Mouse (Mus musculus): ENCODE data around the gene Zscan21.
"Not testable (repeated sequence)": the region's sequence is repeated elsewhere in the genome, so short reads cannot be mapped to it uniquely, and the experiment has no call there.

The Zscan21 gene

DNA sequence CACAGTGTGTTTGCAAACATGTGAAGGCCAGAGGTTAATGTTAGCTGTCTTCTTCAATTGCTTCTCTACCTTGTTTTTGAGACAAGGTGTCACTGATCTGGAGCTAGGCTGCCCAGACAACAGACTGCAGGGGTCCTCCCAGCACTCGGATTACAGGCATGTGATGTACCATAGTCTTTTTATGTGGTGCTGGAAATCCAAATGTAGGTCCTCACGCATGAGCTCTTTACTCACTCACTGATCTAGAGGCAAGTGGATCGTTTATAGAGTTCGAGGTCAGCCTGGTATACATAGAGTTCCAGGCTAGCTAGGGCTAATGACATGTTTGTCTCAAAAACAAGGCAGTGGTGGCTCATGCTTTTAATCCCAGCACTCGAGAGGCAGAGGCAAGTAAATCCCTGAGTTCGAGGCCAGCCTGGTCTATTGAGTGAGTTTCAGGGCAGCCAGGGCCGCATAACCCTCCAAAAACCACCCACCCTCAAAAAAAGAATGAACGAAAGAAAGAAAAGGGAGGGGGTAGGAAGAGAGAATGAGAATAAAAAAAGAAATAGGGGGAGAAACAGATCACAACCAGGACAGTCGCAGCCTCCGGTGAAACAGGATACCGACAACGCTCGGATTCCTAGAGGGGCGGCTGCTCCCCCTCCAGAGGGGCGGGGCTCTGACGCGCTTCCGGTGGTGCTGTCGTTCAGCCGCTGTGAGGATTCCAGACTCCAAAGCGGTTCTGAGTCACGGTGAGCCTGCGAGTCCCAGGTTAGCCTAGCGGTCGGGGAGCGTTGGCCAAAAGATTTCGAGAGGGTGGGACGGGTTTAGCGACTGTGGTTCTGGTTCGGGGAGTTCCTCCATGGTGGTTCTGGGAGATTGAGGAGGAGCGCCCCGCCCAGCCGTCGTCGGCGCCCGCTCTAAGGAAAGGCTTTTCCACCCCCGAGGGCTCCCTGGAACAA, at the start of gene Zscan21:
TSS of gene Zscan21 (plus strand) at position 649 of the 944 bp plus-strand sequence.
- peak; percentile 89 for DNase-seq

DNA sequence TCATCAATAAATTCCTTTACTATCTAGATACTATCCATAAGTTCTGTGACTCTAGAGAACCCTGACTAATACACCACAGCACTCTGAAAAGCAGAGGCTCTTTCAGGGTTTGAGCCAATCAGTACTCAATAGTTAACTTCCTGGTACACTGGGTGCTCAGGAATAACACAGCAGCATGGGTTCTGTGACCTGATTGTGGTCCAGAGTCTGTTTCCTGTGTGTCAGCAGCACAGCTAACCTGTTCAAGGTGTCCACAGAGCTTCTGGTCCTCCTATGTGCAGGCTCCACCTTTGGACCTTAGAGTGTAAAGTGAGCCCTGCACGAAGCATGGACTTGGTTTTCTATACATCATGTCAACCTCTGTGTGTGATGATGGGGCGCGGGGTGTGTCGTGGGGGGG, 42.9 kb upstream of the Zscan21 start:
- no peak for DNase-seq

DNA sequence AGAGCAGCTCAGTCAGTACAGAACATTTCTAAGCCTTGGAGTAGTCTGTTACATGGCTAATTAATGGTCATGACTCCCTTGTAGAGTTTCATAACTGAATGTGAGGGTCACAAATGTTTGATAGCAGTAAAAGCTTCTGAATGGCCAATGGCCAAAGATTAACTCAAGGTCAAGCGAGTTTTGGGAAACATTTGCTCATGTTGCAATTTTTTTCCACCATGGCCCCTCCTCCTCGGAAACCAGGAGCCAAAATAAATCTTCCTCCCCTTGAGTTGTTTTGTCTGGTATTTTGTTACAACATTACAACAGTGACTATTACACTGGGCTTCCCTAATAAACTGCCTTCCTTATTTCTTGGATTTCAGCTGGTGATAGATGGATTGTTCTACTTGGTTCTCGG, 41.0 kb upstream of the Zscan21 start:
- no peak for DNase-seq

DNA sequence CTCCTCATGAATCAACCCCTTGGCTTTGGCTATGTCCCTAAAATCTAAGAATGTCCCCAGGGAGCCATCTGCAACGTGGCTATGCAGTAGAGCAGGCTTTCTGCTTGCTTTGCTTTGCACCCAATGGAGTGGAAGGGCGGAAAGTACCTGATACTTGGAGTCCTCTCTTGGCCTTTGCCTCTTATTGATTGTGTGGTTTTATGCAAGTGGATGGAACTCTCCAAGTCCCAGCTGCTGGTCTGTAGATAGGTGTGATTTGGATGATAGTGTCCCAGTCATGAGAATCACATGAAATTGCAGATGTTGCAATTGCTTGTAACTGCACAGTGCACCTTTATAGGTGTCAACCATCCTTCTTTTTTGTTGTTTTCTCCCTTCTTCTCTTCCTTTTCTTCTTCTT, 40.6 kb upstream of the Zscan21 start:
- DNase-seq: no peak

DNA sequence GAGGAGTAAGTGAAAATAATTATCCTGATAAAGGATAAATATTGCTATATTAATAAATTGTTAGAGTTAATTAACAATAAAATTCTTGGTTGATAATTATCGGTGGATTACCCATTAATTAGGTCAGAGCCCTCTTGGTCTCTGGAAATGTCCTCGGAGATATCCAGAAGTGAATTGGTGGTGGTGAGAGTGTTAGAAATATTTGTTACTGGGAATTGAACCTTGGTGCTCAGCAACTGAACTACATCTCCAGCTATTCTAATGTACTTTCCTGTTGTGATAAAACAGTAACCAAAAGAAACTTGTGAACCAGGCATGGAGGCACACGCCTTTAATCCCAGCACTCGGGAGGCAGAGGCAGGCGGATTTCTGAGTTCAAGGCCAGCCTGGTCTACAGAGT, 36.2 kb upstream of the Zscan21 start:
- DNase-seq: no peak

DNA sequence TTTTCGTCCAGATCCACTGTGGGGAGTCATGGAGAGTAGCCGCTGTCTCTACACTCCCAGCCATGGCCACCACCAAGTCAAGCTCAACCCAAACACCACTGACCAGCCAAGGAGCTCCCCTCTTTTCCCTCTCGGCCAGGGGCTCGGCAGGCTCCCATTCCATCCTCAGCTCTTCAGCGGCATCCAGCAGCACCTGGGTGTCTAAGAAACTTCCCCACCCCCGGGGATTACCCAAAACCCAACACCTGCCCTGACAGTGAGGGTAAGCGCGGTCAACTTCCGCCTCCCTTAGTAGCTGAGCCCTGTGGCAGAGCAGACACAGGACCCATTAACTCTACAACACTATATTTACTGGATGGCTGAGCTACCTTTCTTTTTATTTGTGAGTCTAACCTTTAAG, 35.3 kb upstream of the Zscan21 start:
- DNase-seq: no peak

DNA sequence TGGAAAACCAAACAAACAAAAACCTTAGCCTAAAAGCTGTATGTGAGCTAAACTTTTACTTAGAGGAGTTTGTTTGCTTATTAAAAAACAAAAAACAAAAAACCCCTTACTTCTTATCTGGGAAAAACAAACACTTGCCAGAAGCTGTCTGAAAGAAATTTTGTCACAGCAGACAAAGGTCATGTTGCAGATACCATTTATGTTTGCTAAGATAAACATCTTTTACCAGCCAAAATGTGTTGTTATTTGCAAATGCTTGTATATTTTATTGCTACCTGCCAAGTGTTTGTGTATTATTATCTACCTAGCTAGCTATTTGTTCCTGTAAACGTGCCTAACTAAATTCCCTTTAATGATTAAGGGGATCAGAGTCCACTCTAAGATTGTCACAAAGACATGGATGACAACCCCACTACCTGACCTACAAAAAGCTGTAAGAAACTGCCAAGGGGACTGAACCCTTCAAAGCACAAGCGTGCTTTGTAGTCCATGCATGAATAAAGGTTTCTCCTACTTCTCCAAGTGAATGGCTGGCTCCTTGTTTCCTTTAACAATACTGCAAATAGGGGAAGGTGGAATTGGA, 33.3 kb upstream of the Zscan21 start:
- DNase-seq: no peak

DNA sequence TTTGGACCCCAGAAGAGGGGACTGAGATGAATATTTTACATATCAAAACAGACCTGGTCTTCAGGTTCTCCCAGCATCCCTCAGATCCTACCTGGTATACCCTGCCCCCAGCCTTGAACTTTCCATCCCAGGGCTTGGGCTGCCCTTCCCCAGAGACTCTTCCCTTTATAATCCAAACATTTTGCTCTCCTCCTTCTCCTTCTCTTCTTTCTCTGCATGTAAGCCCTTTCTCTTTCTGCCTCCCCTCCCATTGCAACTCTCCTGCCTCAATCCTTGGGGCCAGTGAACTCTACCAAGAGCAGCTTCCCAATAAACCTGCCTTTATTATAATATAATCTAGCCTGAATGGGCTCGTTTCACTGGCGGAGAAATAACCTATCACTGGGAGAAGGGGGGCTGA, 32.8 kb upstream of the Zscan21 start:
- DNase-seq: no peak

DNA sequence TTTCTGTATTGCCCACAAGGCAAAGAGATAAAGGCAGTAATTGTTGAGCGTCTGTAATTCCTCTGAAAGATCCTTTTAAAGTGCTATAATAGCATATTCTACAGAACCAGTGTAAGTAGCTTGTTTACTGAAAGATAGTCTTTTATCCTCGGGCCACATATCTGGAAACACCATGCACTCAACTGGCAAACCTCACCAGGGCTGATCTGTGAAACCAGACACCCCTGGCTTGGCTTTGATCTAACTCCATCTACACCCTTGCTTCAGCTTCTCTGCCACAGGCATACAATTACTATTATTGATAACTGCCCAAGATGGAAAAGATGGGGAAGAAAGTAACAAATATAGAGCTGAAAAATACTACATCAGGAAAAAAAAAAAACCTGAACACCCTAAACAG, 32.2 kb upstream of the Zscan21 start:
- DNase-seq: no peak

DNA sequence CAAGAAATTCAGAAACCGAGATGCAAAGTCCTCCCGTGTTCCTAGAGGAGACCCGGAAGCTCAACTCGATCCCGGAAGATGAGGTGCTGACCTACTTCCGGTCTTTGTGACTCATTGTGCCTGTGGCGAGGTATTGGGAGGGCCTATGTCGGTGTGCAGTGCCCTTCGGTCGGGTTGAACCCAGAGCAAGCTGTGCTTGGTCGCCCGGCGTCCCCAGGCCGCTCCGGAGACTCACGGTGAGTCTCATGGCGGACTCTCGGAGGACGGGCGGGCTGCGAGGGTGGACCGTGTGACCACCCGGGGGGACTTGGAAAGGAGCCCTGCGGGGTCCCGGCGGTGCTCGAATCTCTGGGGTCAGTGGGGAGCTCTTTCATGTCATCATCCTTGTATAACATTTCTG, 31.7 kb upstream of the Zscan21 start, which contains the start of gene Zkscan1:
TSS of gene Zkscan1 (plus strand) at position 89 of the 400 bp plus-strand sequence.
- DNase-seq: peak; percentile 74

DNA sequence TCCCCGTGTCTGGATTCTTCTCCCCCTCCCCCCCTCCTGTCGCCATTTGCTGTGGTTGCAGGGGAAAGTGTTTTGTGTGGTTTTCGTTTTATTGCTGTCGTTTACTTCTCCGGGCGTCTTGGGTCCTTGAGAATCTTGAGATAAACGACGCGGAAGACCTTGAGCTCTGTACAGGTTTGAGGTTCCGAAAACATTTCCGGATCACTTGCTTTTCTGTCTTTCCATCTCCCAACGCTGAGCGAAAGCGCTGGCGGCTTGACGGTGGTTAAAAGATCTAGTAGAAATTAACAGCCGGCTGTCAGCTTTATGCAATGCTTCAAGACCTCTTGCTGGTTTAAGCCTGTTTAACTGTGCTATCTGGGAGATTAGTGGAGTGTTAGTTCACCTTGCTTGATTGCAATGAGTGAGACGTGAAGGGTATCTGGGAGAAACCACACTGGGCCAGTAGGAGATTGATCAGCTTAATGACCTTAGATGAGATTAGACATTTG, 31.2 kb upstream of the Zscan21 start:
- peak; percentile 17 for DNase-seq

DNA sequence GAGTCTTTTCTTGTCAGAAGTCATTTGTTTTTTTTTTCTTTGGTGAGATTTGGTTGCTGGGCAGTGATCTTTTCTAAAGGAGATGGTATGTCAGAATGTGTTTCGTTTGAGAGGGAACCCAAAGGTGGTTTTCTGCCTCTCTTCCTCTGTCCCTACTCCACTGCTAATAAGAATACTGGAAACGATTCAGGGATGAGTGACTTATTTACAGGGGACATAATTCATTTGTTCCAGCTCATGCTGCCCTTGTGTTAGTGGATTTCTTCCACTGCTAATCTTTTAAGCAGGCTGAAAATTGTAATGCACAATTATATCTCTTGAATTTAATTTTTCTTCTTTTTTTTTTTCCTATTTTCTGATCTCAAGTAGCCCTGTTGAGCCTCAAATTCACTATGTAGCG, 29.9 kb upstream of the Zscan21 start:
- no peak for DNase-seq

DNA sequence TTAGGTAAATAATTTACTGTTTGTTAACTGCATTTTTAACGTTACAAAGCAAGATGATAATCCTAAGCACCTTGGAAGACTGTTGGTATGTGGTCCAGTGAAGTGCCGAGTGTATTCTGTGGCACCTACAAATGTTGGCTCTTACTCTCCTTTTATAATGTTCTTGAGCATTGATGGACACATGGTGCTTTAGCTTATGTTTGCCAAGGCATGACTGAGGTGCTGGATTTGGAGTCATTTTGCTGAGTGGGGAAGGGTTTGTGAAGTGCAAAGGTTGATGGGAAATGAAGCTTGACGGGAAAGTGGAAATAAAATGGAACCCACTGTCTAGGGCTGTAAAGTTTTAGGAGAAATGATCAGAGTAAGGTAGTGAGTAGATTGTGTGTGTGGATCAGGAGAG, 28.3 kb upstream of the Zscan21 start:
- DNase-seq: no peak

DNA sequence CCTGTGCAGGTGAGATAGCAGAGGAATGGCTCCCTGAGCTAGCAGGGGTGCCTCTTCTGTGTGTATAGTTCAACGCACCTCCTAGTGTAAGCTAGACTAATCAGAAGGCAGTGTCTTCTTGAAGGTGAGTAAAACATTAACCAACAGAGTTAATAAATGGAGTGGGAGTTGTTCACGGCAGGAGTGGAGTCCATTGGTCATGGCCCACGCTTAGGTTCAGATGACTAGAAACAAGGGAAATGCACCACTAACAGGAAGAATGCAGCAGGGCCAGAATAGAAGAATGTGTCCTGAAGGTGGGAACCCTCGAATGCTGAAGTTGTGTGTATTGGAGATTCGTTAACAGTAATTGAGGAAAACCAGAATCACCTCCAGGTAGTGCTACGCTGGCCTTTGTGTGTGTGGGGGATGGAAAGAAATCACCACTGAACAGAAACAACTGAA, 27.6 kb upstream of the Zscan21 start:
- no peak for DNase-seq

DNA sequence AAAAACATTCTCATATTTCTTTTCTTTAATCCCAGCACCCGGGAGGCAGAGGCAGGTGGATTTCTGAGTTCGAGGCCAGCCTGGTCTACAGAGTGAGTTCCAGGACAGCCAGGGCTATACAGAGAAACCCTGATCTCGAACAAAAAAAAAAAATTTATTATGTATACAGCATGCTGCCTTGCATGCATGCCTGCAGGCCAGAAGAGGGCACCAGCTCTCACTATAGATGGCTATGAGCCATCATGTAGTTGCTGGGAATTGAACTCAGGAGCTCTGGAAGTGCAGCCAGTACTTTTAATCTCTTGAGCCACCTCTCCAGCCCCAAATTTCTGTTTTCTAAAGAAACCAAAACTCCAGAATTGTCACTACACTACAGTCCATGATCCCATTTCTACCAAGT, 26.4 kb upstream of the Zscan21 start:
- peak; percentile 10 for DNase-seq

DNA sequence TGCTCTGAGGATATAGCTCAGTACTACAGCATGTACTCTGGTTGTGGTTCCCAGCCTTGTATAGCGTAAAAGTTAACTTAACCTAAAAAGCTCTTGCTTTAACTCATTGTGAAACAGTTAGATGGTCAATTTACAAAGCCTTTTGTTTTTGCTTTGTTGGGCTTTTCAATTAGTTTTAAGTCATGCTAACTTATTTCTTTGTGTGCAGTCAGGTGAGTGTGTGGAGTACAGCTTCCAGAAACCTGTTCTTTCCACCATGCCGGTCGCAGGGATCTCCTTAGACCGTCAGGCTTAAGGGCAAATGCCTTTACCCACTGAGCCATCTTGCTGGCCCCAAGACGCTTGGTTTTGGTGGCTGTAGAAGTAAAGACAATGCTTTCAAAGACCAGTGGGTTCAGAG, 26.0 kb upstream of the Zscan21 start:
- no peak for DNase-seq

DNA sequence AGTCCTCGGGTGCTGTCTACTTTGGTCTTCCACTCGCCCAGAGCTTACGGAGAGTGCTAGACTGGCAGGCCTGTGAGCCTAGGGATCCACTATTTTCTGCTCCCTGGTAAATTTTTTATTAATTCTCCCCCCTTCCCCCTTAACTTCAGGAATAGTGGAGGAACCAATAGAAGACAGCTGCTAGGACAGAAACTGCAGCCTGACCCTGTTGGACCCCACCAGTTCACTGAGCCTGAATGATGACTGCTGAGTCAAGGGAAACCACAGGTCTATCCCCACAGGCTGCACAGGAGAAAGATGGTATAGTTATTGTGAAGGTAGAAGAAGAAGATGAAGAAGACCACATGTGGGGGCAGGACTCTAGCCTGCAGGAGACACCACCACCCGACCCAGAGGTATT, 23.9 kb upstream of the Zscan21 start:
- DNase-seq: no peak

DNA sequence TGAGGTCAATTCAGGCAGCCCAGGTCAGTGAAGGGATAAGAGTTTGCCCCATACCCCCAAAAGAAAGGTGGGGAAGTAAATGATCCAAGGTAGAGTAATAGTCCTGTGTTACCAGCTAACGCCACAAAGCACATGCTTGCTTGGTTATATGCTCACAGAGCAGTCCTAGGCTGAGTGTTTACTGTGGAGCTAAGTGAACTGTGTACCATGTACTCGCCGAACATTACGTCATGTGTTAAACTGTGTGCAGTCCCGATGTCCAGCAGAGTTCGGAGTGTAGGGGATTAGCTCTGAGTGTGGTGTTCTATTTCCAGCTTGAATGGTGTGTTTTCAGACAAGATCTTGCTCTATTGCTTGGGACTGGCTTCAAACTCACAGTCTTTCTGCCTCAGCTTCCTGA, 22.2 kb upstream of the Zscan21 start:
- no peak for DNase-seq

DNA sequence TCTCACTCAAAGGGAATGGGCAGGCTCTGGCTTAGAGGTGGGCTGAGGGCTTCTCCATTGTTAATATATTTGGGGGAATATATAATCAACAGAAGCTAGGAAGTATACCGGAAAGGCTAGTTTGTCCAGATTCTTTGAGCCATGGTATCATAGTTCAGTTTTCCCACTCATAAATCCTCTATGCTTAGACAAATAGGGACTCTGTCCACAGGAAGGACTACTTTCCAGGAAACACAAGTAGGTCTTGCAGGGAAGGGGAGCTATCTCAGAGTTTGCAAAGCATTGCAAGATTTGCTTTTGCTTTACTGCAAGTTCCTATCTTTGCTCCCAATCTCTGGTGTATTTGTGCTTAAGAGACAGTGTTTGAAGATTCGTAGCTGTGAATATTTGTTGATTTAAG, 11.7 kb upstream of the Zscan21 start:
- DNase-seq: no peak

DNA sequence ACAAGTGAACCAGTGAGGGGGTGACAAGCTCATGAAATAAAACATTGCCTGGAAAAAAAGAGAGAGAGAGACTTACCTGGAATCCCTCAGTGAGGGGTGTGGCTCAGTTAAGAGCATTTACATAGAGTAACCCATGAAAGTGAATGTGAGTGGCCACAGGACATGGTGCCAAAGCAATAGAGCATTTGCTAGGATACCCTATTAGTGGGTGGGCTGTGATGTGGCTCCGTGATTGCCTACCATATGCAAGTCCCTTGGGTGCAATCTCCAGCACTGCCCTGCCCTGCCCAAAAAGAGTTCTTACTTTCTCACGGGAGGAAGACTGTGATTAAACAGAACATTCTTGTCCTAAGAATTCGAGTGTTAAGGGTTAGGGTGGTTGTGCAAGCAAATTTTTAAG, 9.6 kb upstream of the Zscan21 start:
- DNase-seq: no peak

DNA sequence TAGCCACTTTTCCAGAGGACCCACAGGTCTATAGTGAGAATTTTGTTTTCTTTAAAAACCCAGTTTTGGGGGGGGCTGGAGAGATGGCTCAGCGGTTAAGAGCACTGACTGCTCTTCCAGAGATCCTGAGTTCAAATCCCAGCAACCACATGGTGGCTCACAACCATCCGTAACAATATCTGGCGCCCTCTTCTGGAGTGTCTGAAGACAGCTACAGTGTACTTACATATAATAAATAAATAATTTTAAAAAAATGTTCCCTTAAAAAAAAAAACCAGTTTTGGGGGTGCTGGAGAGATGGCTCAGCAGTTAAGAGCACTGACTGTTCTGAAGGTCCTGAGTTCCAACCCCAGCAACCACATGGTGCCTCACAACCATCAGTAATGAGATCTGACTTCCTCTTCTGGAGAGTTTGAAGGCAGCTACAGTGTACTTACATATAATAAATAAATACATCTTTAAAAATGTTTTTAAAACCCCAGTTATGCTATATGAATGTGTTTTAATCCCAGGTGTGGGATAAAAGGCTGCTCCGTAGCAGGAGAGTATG, 6.8 kb upstream of the Zscan21 start:
- not testable (repeated sequence) for DNase-seq

DNA sequence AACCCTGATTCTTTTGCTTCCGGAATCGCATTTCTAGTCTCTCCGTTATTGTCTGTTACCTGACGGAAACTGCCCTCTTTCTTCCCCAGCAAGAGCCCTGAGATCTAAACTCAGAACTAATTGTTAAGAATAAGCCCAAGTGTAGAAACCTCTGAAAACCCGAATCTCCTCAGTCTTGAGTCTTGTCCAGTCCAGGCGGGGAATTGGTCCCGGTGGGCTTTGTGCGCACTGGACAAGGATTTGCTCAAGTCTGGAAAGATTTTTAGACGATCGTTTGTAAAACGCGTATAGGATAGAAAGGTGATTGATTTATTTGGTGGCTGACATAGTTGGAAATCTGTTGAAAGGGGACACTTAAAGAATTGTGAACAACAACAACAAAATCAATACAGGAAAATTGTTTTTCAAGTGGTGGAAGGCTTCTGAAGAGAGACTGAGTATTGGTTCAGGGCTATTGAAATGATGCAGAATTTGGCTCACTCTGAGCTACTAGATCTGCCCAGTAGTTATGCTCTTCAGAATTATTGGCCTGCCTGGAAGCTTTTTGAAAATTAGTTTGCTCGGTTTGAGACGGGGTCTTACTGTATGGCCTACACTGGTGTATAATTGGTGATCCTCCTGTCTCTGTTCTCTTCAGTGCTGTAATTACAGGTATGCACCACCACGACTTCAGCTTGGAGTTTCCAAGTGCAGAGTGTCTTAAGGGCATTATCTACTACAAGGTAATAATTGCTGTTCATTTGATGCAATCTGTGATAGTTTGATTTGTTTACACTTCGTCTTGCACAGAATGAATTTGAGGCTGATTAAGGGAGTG, 704 bp downstream of the Zscan21 start:
- DNase-seq: no peak

DNA sequence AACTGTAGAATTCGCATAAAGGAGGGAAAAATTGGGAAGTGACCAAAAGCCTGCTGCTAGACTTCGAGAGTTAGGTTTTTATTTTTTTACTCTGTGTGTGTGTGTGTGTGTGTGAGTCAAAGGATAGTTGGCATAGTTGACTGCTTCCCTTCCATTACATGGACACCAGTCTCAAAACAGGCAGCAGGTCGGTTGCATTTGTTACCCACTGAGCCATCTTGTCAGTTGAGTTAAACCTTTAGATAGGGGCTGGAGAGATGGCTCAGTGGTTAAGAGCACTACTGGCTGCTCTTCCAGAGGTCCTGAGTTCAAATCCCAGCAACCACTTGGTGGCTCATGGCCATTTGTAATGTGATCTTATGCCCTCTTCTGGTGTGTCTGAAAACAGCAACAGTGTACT, 1.3 kb downstream of the Zscan21 start:
- DNase-seq: no peak
